Mouse (Mus musculus): ENCODE measurements around the gene Mybbp1a. TPM values are rescaled to one million over a fixed set of nuclear protein-coding genes. Genes with fewer than 3 reads are reported as not detected.
"Not testable (repeated sequence)": the region's sequence is repeated elsewhere in the genome, so short reads cannot be mapped to it uniquely, and the experiment has no call there.

Mybbp1a gene
- total RNA-seq, 2 experiments from 2014 or later = 54.6 to 56.8 TPM

- DNase-seq (ENCODE audit: low spot score in 2 of 2) = not testable (repeated sequence)
Measured at GRCm38 (mm10) chr11:72440597-72440964, 574 bp upstream of the Mybbp1a start.

- DNase-seq (ENCODE audit: low spot score in 2 of 2) = peak in 1 of 2 experiments; percentile 67
Measured at GRCm38 (mm10) chr11:72446311-72447105, 5.4 kb downstream of the Mybbp1a start.

- no peak for DNase-seq (ENCODE audit: low spot score in 2 of 2)
Measured at GRCm38 (mm10) chr11:72447475-72447874, 6.3 kb downstream of the Mybbp1a start.

GRCm38 (mm10) chr11:72452140-72452665 lies 11.0 kb downstream of the Mybbp1a start:
- no peak for DNase-seq (ENCODE audit: low spot score in 2 of 2)

GRCm38 (mm10) chr11:72453105-72453953 lies 12.2 kb downstream of the Mybbp1a start:
- DNase-seq (ENCODE audit: low spot score in 2 of 2) = no peak

- peak; percentile 50 to 79 for DNase-seq (ENCODE audit: low spot score in 2 of 2)
Measured at GRCm38 (mm10) chr11:72455694-72456093, 14.5 kb downstream of the Mybbp1a start.

- DNase-seq (ENCODE audit: low spot score in 2 of 2) = no peak
Measured at GRCm38 (mm10) chr11:72457995-72458496, 16.9 kb downstream of the Mybbp1a start.

- no peak for DNase-seq (ENCODE audit: low spot score in 2 of 2)
Measured at GRCm38 (mm10) chr11:72458502-72458901, 17.3 kb downstream of the Mybbp1a start.

- no peak for DNase-seq (ENCODE audit: low spot score in 2 of 2)
Measured at GRCm38 (mm10) chr11:72461500-72461981, 20.4 kb downstream of the Mybbp1a start.

- DNase-seq (ENCODE audit: low spot score in 2 of 2) = no peak
Measured at GRCm38 (mm10) chr11:72464821-72465220, 23.7 kb downstream of the Mybbp1a start.

GRCm38 (mm10) chr11:72465978-72466693 lies 25.0 kb downstream of the Mybbp1a start:
- DNase-seq (ENCODE audit: low spot score in 2 of 2) = no peak

- DNase-seq (ENCODE audit: low spot score in 2 of 2) = no peak
Measured at GRCm38 (mm10) chr11:72466694-72467507, 25.7 kb downstream of the Mybbp1a start.

GRCm38 (mm10) chr11:72468525-72468924 lies 27.4 kb downstream of the Mybbp1a start:
- DNase-seq (ENCODE audit: low spot score in 2 of 2) = no peak

- DNase-seq (ENCODE audit: low spot score in 2 of 2) = no peak
Measured at GRCm38 (mm10) chr11:72469217-72469616, 28.1 kb downstream of the Mybbp1a start.

- no peak for DNase-seq (ENCODE audit: low spot score in 2 of 2)
Measured at GRCm38 (mm10) chr11:72470004-72470403, 28.8 kb downstream of the Mybbp1a start.

GRCm38 (mm10) chr11:72471381-72471780 lies 30.2 kb downstream of the Mybbp1a start:
- no peak for DNase-seq (ENCODE audit: low spot score in 2 of 2)

GRCm38 (mm10) chr11:72473540-72473939 lies 32.4 kb downstream of the Mybbp1a start:
- DNase-seq (ENCODE audit: low spot score in 2 of 2) = no peak

GRCm38 (mm10) chr11:72474926-72475325 lies 33.8 kb downstream of the Mybbp1a start:
- DNase-seq (ENCODE audit: low spot score in 2 of 2) = no peak

GRCm38 (mm10) chr11:72475408-72475807 lies 34.3 kb downstream of the Mybbp1a start:
- DNase-seq (ENCODE audit: low spot score in 2 of 2) = no peak

- no peak for DNase-seq (ENCODE audit: low spot score in 2 of 2)
Measured at GRCm38 (mm10) chr11:72476074-72476625, 35.0 kb downstream of the Mybbp1a start.
